Mouse (Mus musculus) central nervous system, embryonic 18 days (tissue): ENCODE data around the gene Ltk. TPM values are rescaled to one million over a fixed set of nuclear protein-coding genes. Genes with fewer than 3 reads are reported as not detected.

Experiments
- polyA plus RNA-seq: library from polyadenylated mRNA; depleted of rRNA; stranded (reverse); fragments of >200 nt; gene quantifications from 2 replicates; pipeline ENCODE4 v1.2.3, GENCODE M21; 2012; rRNA removed

The Ltk gene
- 5.9 and 6.2 TPM in 2 replicates for polyA plus RNA-seq

GRCm38 (mm10) chr2:119760251-119760650 lies at the start of gene Ltk:
Gene Ltk, minus strand, starts transcription at chr2:119760431.

GRCm38 (mm10) chr2:119797279-119797783 lies 37.1 kb upstream of the Ltk start, which contains the start of gene Tyro3:
Gene Tyro3, plus strand, starts transcription at chr2:119797733.

GRCm38 (mm10) chr2:119787206-119787883 lies 27.1 kb upstream of the Ltk start, which contains the start of gene Rpap1:
Gene Rpap1, minus strand, starts transcription at chr2:119787537.

GRCm38 (mm10) chr2:119741581-119742411 lies 18.4 kb downstream of the Ltk start, which contains the start of gene Itpka:
Gene Itpka, plus strand, starts transcription at chr2:119742337.

Other genes starting within 250 kb of the Ltk start
- 0.71 and 0.83 TPM in 2 replicates for gene Exd1, start 212.8 kb downstream of the Ltk start, polyA plus RNA-seq
- 60.2 and 65.8 TPM in 2 replicates for gene Chp1, start 212.7 kb downstream of the Ltk start, polyA plus RNA-seq
- gene Nusap1, start 142.1 kb downstream of the Ltk start, polyA plus RNA-seq, result 6.5 and 7.7 TPM in 2 replicates
- gene Oip5, start 142.0 kb downstream of the Ltk start, polyA plus RNA-seq, result 3.2 and 5.0 TPM in 2 replicates
- 15.1 and 17.0 TPM in 2 replicates for gene Ndufaf1, start 97.6 kb downstream of the Ltk start, polyA plus RNA-seq
- 38.0 and 41.7 TPM in 2 replicates for gene Rtf1, start 85.4 kb downstream of the Ltk start, polyA plus RNA-seq
- gene Itpka, start 18.1 kb downstream of the Ltk start, polyA plus RNA-seq, result 4.3 and 5.7 TPM in 2 replicates
- 11.8 and 12.9 TPM in 2 replicates for gene Rpap1, start 27.1 kb upstream of the Ltk start, polyA plus RNA-seq
- gene Tyro3, start 37.3 kb upstream of the Ltk start, polyA plus RNA-seq, result 45.0 and 48.4 TPM in 2 replicates
- 21.2 and 23.6 TPM in 2 replicates for gene Mga, start 136.8 kb upstream of the Ltk start, polyA plus RNA-seq
- 38.3 and 39.8 TPM in 2 replicates for gene Mapkbp1, start 212.3 kb upstream of the Ltk start, polyA plus RNA-seq